Mouse (Mus musculus): ENCODE measurements around the gene Thap7. TPM values are rescaled to one million over a fixed set of nuclear protein-coding genes. Genes with fewer than 3 reads are reported as not detected.

Gene Thap7
- polyA plus RNA-seq, 1 experiment, result 21.9 TPM

GRCm38 (mm10) chr16:17486505-17486904 lies 44.4 kb downstream of the Thap7 start:
- Histone ChIP-seq H3K4me3 (ENCODE audit: insufficient read depth, low read depth, low read length) (no peak overlapping the region), H3K4me1 (ENCODE audit: control insufficient read depth, insufficient read depth, insufficient read length, low read length) (no peaks in the 10 kb centered on the region; the same call in 1 of the 2 replicates), H3K27ac (replicated peaks; ENCODE audit: low read depth, low read length) (no peak overlapping the region)

- no peaks in the 10 kb centered on the region; the same call in 1 of the 2 replicates for H3K4me1 ChIP-seq (ENCODE audit: control insufficient read depth, insufficient read depth, insufficient read length, low read length)
- H3K27ac ChIP-seq (replicated peaks; ENCODE audit: low read depth, low read length), result no peak overlapping the region
- H3K4me3 ChIP-seq (ENCODE audit: insufficient read depth, low read depth, low read length), result no peak overlapping the region
These were observed 49.5 kb downstream of the Thap7 start for GRCm38 (mm10) chr16:17481465-17481864.

- H3K4me1 ChIP-seq (ENCODE audit: control insufficient read depth, insufficient read depth, insufficient read length, low read length), result no peaks in the 10 kb centered on the region; the same call in 1 of the 2 replicates
- no peak overlapping the region for H3K27ac ChIP-seq (replicated peaks; ENCODE audit: low read depth, low read length)
- no peak overlapping the region for H3K4me3 ChIP-seq (ENCODE audit: insufficient read depth, low read depth, low read length)
These were observed 52.5 kb downstream of the Thap7 start for GRCm38 (mm10) chr16:17478331-17478943.

Other genes with a start within 250 kb of the Thap7 start
- gene Serpind1, start 199.8 kb downstream of the Thap7 start, polyA plus RNA-seq (2012; ENCODE audit: insufficient read depth, insufficient read length, missing spikeins), result not detected in 2 replicates
- 18.4 and 24.4 TPM in 2 replicates for gene Snap29, start 125.2 kb downstream of the Thap7 start, polyA plus RNA-seq (2012; ENCODE audit: insufficient read depth, insufficient read length, missing spikeins)
- 76.2 and 77.2 TPM in 2 replicates for gene Pi4ka, start 124.8 kb downstream of the Thap7 start, polyA plus RNA-seq (2012; ENCODE audit: insufficient read depth, insufficient read length, missing spikeins)
- gene Crkl, start 79.1 kb downstream of the Thap7 start, polyA plus RNA-seq (2012; ENCODE audit: insufficient read depth, insufficient read length, missing spikeins), result 9.2 and 13.9 TPM in 2 replicates
- not detected in 2 replicates for gene Aifm3, start 41.5 kb downstream of the Thap7 start, polyA plus RNA-seq (2012; ENCODE audit: insufficient read depth, insufficient read length, missing spikeins)
- 38.0 and 38.2 TPM in 2 replicates for gene Lztr1, start 22.4 kb downstream of the Thap7 start, polyA plus RNA-seq (2012; ENCODE audit: insufficient read depth, insufficient read length, missing spikeins)
- gene Lrrc74b, start 30.1 kb upstream of the Thap7 start, polyA plus RNA-seq (2012; ENCODE audit: insufficient read depth, insufficient read length, missing spikeins), result 0.91 TPM in 1 of 2 replicates, not detected in the other
- gene P2rx6, start 30.7 kb upstream of the Thap7 start, polyA plus RNA-seq (2012; ENCODE audit: insufficient read depth, insufficient read length, missing spikeins), result 4.6 and 7.6 TPM in 2 replicates
- gene Slc7a4, start 52.1 kb upstream of the Thap7 start, polyA plus RNA-seq (2012; ENCODE audit: insufficient read depth, insufficient read length, missing spikeins), result 1.5 TPM in 1 of 2 replicates, not detected in the other
- 10.9 and 20.6 TPM in 2 replicates for gene Smpd4, start 88.2 kb upstream of the Thap7 start, polyA plus RNA-seq (2012; ENCODE audit: insufficient read depth, insufficient read length, missing spikeins)
- not detected in 2 replicates for gene Ccdc74a, start 115.3 kb upstream of the Thap7 start, polyA plus RNA-seq (2012; ENCODE audit: insufficient read depth, insufficient read length, missing spikeins)
- gene Med15, start 201.8 kb upstream of the Thap7 start, polyA plus RNA-seq (2012; ENCODE audit: insufficient read depth, insufficient read length, missing spikeins), result 14.7 and 16.2 TPM in 2 replicates
- gene Klhl22, start 228.5 kb upstream of the Thap7 start, polyA plus RNA-seq (2012; ENCODE audit: insufficient read depth, insufficient read length, missing spikeins), result 10.2 and 19.0 TPM in 2 replicates

Data from brown adipose tissue, adult 24 weeks (tissue).